Mouse (Mus musculus) testis, adult 2 months (tissue): ENCODE results near the gene Cd6.

Experiments
- CTCF ChIP-seq: fragments of 200-500 bp; IDR thresholded peaks from 2 replicates; pipeline ENCODE4 v1.5.1; 2012; ENCODE audit warnings: low read depth, mild to moderate bottlenecking, inconsistent platforms, low read length, moderate library complexity; ENCODE audit not compliant: control insufficient read depth, insufficient read depth, insufficient replicate concordance
- POLR2A ChIP-seq: fragments of 200-500 bp; IDR thresholded peaks from 2 replicates; pipeline ENCODE4 v1.6.1; 2012; ENCODE audit warnings: low read depth, mild to moderate bottlenecking, inconsistent platforms, low read length, moderate library complexity; ENCODE audit not compliant: control insufficient read depth

GRCm38 (mm10) chr19:10878201-10878837 is 48.5 kb upstream of the Cd6 start:
- TF ChIP-seq CTCF, result no peak
- TF ChIP-seq POLR2A, result no peak
